27 mouse cellular contexts compared by ENCODE assay signal in genomic region chr5:128847806-128848205, GRCm38 (mm10).
DNase-seq lines count a peak whose midpoint lies in the region.
"Had no signal": no experiment of that assay in that cellular context is flagged by ENCODE, and none has a peak within 500 bp of the region (broad histone marks: within the 10 kb centered on the region; RNA-seq: fewer than 3 reads in every experiment).

No protein-coding gene starts in this region.

- peak; percentile 27 to 60 for DNase-seq in frontal cortex, adult 2 months (ENCODE audit: extremely low spot score in 1 of 2, low spot score in 1 of 2)
- no peak for DNase-seq in frontal cortex, postnatal 10 days (ENCODE audit: low spot score in 2 of 2)
- peak; percentile 31 for DNase-seq in left cerebral cortex, adult 11 months (ENCODE audit: low spot score)
- no peak for DNase-seq in left cerebral cortex, postnatal 4 days
- DNase-seq in right cerebral cortex, adult 18-20 months: peak; percentile 46
- DNase-seq in right cerebral cortex, postnatal 10 days (ENCODE audit: low spot score in 2 of 2): no peak
- DNase-seq in brain, adult 2 months (ENCODE audit: low read depth, low spot score): peak; percentile 70
- no peak for DNase-seq in limb, embryonic 10.5 days (ENCODE audit: low spot score)
- DNase-seq: adrenal gland, adult 8-10 months; adrenal gland, postnatal 14 days; adrenal gland, postnatal 36 days; B cell, adult 2 months; cerebellum, adult 11 months; cerebellum, adult 18-20 months; cerebellum, adult 8-10 months; cerebellum, adult 9-11 months; cerebellum, postnatal 14 days; cerebellum, postnatal 36 days; embryo, embryonic 11 days had no signal

- no peak overlapping the region for H3K4me3 ChIP-seq in limb, embryonic 10.5 days
- H3K4me3 ChIP-seq: embryonic facial prominence, embryonic 13.5 days; embryonic facial prominence, embryonic 15.5 days; erythroblast, embryonic 14.5 days; forebrain, embryonic 10.5 days; forebrain, embryonic 12.5 days had no signal

- no peaks in the 10 kb centered on the region for H3K27me3 ChIP-seq in limb, embryonic 10.5 days (ENCODE audit: low read depth, poor library complexity, severe bottlenecking)
- H3K27me3 ChIP-seq: CH12.LX; embryonic facial prominence, embryonic 13.5 days; embryonic facial prominence, embryonic 15.5 days; forebrain, embryonic 12.5 days; Patski had no signal

- WGBS in limb, embryonic 10.5 days: 85% methylated on average over 8 of the region's 8 CpGs

- H3K36me3 ChIP-seq in limb, embryonic 10.5 days: no peaks in the 10 kb centered on the region
- H3K36me3 ChIP-seq: embryonic facial prominence, embryonic 13.5 days; embryonic facial prominence, embryonic 15.5 days; forebrain, embryonic 10.5 days; forebrain, embryonic 12.5 days; G1E had no signal

- no peak overlapping the region for H3K27ac ChIP-seq in limb, embryonic 10.5 days
- H3K27ac ChIP-seq: embryonic facial prominence, embryonic 13.5 days; embryonic facial prominence, embryonic 15.5 days; forebrain, embryonic 10.5 days; forebrain, embryonic 12.5 days had no signal

- peaks cover 4% of the 10 kb centered on the region for H3K4me1 ChIP-seq in limb, embryonic 10.5 days
- H3K4me1 ChIP-seq: embryonic facial prominence, embryonic 13.5 days; embryonic facial prominence, embryonic 15.5 days had no signal

- no peaks in the 10 kb centered on the region for H3K9me3 ChIP-seq in limb, embryonic 10.5 days (replicated peaks)
- H3K9me3 ChIP-seq: embryonic facial prominence, embryonic 13.5 days; embryonic facial prominence, embryonic 15.5 days; forebrain, embryonic 12.5 days had no signal

- intact Hi-C loops in left cerebral cortex, postnatal 4 days (cut with DNase I): no loop called here

Comparison
In these comparisons a context has a peak if more than half of its experiments do, and no peak if none do; other contexts are left out.
1. DNase-seq: peak in frontal cortex, adult 2 months (2 of 2), left cerebral cortex, adult 11 months (single experiment), right cerebral cortex, adult 18-20 months (single experiment) and brain, adult 2 months (single experiment); none in frontal cortex, postnatal 10 days (0 of 2), left cerebral cortex, postnatal 4 days (single experiment), right cerebral cortex, postnatal 10 days (0 of 2) and limb, embryonic 10.5 days (single experiment).